Mouse (Mus musculus): ENCODE measurements at regions not wholly inside any gene's neighbourhood (a gene's known extent, or its start where the extent isn't known, plus 50 kb on each side); places are given as distances from the start of the nearest gene placed in this dataset.
A peak's percentile ranks its signal among the peaks of the same experiment; 100 is the strongest.

DNA sequence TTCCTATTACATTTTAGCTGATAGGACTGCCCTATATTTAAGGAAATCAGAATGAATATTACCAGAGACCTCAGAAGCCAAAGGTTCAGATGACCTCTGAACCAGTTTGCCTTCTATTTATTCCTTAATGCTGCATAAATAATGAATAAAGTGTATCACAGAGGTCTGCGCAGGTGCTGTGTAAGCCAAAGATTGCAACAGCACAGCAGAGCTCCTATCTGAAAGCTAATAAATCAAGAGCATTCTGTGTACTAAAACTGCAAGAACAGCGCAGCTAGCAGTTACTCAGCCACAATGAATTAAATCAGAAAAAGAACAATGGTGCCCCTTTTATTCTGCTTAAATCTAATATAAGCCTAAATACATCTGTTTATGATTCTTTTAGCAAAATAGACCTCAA is 1208.5 kb downstream of the Rapgef2 start:
- no peak for DNase-seq

DNA sequence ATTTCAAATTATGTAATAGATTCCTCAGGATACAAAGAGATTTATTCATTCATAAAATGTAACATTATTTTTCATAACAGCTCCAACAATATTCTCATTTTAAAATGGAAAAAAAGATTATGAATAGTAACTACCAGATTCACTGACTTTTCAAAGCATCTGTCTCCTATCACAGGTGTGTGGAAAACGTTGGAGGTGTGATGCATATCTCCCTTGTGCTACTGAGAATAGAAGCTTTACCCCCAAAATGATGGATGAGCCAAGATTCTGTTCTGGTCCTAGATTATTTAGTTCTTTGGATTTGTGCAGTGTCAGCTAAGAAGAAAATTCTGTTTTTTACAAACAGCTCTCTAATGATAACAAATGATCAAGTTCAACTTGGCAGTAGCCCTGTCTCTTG is 1209.0 kb downstream of the Rapgef2 start:
- DNase-seq = no peak

DNA sequence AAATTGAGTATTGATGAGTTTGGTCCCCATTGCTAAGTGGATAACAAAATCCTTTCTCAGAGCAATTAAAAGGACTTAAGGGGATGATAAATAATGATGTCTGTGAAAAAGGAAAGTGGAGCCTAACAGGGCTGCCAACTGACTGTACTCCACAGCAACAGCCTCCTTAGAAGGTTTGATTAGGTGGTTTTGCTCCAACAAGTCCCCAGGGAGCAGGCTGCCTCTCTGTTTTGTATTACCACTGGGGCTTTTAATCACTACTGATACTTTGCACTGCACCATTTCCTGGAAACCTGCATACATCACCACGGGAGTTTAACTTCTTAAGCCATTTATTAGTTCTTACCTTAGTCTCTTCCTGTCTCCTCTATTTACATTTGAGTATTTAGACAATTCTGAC is 1213.3 kb downstream of the Rapgef2 start:
- no peak for DNase-seq

DNA sequence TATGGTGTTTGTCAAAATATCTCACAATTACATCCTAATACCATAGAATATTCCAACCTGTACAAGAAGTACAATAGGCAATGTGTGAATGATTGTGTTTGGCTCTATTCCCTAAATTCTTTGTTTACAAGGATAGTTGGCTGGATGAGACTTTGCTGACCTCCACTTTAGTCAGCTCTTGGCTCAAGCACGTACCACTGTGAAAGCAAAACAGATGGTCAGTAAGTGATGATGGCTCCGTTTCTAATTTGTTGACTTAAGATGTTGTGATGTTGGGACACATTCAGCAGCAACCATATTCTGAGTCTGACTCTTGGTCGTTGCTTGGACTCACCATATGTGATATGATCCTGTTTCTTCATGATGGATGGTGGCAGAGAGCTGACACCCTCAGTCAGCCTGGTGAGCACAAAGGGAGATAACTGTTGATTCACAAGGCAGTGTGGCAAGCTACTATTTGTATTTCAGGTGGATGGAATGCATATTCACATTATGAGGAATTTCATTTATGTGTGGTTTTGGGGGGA is 1219.1 kb downstream of the Rapgef2 start:
- DNase-seq = no peak

DNA sequence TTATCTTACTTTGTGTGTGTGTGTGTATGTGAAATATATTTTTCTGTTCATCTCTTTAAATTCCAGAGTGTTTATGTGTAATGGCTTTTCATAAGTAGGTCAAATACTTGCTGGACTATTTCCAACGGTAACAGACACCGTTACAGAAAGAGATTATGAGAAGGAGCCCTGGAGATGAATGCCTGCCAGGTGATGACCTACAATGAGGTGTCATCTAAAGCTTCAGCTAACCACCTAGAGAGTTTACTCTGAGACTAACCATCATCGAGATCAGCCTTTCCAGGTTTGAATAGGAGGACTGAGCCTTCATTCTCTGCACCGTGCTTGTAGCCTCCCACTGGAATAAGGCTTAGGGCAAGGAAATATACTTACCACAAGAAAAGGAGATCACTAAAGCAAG is 1220.0 kb downstream of the Rapgef2 start:
- DNase-seq = no peak

DNA sequence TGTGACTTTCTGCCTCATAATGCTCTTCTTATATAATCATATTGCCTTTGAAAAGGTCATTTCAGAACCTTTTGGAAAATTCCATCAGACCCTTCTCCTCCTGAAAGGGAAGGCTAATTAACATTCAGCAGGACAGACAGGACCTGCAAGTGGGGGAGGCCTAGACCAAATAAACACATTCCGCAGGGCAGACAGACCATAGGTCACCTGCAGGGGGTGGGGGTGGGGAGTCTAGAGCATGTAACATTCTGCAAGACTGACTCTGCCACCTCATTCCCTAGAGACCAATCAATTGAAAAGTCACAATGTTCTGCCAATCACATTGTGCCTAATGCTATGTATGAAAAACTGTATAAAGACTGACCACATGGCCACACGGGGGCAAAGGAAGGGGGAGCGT is 1223.8 kb downstream of the Rapgef2 start:
- DNase-seq = peak in 1 of 2 experiments; percentile 32

DNA sequence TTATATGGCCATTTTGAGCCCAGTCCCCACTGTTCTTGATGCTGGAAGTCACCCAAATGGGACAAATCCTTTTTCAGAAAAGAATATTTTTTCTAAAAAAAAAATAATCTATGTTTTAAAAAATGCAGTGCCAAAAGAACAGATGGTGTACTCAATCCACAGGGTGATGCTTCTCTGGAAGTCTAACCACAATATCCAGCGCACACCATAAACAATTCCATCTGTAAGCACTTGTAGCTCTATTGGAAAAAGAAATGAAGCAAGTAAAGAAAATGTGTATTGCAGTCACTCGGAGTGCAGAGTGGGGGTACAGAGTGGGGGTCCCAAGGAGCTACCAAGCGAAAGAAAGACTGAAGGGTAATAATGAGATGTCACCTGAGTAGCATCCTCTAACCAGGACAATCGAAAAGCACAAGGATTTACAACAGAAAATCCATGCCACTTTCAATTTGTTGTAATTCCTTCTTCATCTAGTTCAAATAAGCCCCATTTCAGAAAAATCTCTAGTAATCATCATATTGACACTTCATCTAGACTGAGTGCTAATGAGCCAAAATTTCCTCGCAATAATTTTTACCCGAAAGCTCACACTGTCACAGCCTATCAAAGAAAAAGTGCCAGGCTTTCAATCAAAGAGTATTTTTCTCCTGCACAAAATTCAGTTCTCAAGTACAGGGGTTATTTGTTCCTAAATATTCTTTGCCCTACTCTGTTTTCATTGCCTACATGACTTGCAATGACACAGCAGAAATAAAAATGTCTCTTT is 1226.3 kb downstream of the Rapgef2 start:
- no peak for DNase-seq

Data from kidney, adult 8-10 months (tissue).